Mouse (Mus musculus) CD4-positive, CD25-positive, alpha-beta regulatory T cell (primary cell): ENCODE data around the gene Bbs5. TPM values are rescaled to one million over a fixed set of nuclear protein-coding genes. Genes with fewer than 3 reads are reported as not detected.

Source experiments
- polyA plus RNA-seq: library from polyadenylated mRNA; unstranded; fragments of 100-300 nt; shearing (Covaris generic); gene quantifications from one replicate; pipeline ENCODE4 v1.2.1, GENCODE M21; 2017

Gene Bbs5
- 0.63 TPM for polyA plus RNA-seq

DNA sequence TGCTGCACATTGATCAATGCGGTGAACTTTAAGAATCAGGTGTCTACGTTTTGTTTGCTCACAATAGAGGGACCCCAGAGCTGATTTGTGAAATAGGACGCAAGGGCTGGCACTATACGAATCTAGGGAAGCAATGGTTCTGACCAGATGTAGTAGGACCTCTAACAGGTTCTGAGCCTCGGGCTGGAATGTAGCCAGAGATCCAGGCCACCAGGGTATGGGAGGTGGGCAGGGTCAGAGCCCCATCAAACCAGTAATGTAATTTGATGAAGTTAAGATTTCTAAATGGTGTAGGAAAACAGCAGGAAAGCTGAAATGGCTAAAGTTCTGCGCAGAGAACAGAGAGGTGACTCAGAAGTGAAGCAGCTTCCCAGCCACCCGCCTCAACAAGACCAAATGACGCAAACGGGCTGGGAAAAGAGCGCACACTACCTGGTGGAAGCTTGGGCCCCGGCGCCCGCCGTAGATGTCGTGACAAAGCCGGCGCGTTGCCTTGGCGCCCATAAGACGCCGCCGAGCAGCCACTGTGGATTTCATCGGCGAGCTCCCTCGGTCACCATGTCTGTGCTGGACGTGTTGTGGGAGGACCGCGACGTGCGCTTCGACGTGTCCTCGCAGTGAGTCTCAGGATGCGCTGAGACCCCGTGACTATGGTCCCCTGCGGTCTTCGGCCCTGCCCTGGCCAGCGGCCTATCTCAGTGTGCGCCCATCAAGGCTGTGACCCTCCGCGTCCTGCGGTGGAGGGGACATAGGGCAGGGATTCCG is at the start of gene Bbs5:
Gene Bbs5, plus strand, starts transcription at position 446 of the 765 bp plus-strand sequence.

DNA sequence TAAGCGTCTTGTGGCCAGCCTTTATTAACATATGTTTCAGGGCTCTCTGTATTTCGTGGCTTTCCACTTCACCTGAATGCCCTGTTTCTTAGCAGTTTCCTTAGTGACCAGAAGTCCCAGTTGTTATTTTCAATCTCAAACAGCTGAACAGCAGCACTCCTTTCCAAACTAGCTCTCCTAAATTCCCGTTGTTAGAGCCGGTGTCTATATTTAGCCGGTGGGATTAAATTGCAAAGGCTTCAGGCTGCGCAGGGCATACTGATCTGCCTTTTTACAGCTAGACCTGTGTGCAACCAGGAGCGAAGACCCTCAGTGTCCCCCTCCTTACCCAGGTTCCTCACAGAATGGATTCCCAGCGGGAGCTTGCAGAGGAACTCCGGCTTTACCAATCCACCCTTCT is 22.9 kb downstream of the Bbs5 start, which contains the start of gene Klhl41:
Gene Klhl41, plus strand, starts transcription at position 268 of the 400 bp plus-strand sequence.

DNA sequence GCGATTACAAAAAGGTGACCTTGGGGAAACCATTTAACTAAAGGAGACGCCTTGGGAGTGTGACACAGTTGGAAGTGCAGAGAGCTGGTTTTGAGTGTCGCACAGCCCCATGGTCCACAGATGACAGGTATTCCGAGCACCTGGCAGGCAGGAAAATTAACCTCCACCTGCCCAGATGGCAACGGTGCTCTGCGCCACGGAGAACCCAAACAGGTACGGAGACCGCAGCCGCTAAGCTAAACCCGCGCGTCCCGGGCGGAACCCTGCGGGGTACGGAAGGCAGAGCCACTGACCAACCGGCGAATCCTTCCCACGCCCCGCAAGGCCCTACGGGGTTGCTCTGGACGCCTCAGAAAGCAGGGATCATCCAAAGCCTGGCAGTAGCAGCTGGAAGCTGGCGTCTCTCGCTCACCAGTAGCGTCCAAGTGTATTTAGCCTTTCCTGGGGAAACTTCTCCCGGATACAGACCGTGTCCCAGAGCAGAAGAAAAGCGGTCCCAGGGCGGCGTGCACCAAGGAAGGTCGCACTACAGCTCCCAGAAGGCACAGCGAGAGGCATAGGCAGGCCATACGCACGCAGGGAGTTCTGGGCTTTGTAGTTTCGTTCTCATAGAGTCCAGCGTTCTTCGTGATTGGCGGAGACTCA is 66.1 kb downstream of the Bbs5 start, which contains the start of gene Fastkd1:
Gene Fastkd1, minus strand, starts transcription at position 536 of the 645 bp plus-strand sequence.

Other genes starting within 250 kb of the Bbs5 start
- gene Lrp2, start 61.1 kb upstream of the Bbs5 start, polyA plus RNA-seq = 0.08 TPM
- not detected for gene Klhl41, start 22.9 kb downstream of the Bbs5 start, polyA plus RNA-seq
- 13.6 TPM for gene Fastkd1, start 66.3 kb downstream of the Bbs5 start, polyA plus RNA-seq
- gene Ppig, start 75.4 kb downstream of the Bbs5 start, polyA plus RNA-seq = 196 TPM
- gene Ccdc173, start 142.4 kb downstream of the Bbs5 start, polyA plus RNA-seq = 3.3 TPM
- gene Phospho2, start 142.5 kb downstream of the Bbs5 start, polyA plus RNA-seq = 43.5 TPM
- gene Klhl23, start 174.8 kb downstream of the Bbs5 start, polyA plus RNA-seq = 0.14 TPM
- 361 TPM for gene Ssb, start 214.4 kb downstream of the Bbs5 start, polyA plus RNA-seq
- gene Mettl5, start 238.4 kb downstream of the Bbs5 start, polyA plus RNA-seq = 40.3 TPM